Mouse (Mus musculus) liver, embryonic 13.5 days (tissue): ENCODE results near the gene Ttl. TPM values are rescaled to one million over a fixed set of nuclear protein-coding genes. Genes with fewer than 3 reads are reported as not detected.
A peak's percentile ranks its signal among the peaks of the same experiment; 100 is the strongest.

Experiments
- ATAC-seq: fragments of 200-750 bp; cut with Nextera tagmentation; 2 replicates; pipeline ENCODE4 v1.8.0; 2017; ENCODE audit warnings: low read depth, mild to moderate bottlenecking, moderate number of reproducible peaks, moderate library complexity
- DNase-seq: peaks from one replicate; pipeline ENCODE4 v3.0.0; 2022
- H3K27ac ChIP-seq: fragments of 300-500 bp; sonication (generic); 2 replicates; pipeline ENCODE4 v1.5.1; 2015; ENCODE audit warnings: moderate library complexity, mild to moderate bottlenecking, inconsistent platforms
- H3K27me3 ChIP-seq: fragments of 300-500 bp; sonication (generic); 2 replicates; pipeline ENCODE4 v1.6.1; 2015; ENCODE audit warnings: mild to moderate bottlenecking, inconsistent platforms
- H3K36me3 ChIP-seq: fragments of 300-500 bp; sonication (generic); 2 replicates; pipeline ENCODE4 v1.6.1; 2015; ENCODE audit warnings: mild to moderate bottlenecking, inconsistent platforms
- H3K4me1 ChIP-seq: fragments of 300-500 bp; sonication (generic); replicated peaks from 2 replicates; pipeline ENCODE4 v1.6.1; 2015; ENCODE audit warnings: inconsistent platforms
- H3K4me2 ChIP-seq: fragments of 300-500 bp; sonication (generic); 2 replicates; pipeline ENCODE4 v1.6.1; 2015; ENCODE audit warnings: inconsistent platforms, mild to moderate bottlenecking, moderate library complexity
- H3K4me3 ChIP-seq: fragments of 300-500 bp; sonication (generic); replicated peaks from 2 replicates; pipeline ENCODE4 v1.5.1; 2015; ENCODE audit warnings: mild to moderate bottlenecking, inconsistent platforms
- H3K9ac ChIP-seq: fragments of 300-500 bp; sonication (generic); 2 replicates; pipeline ENCODE4 v1.6.1; 2015; ENCODE audit warnings: mild to moderate bottlenecking, inconsistent platforms
- H3K9me3 ChIP-seq: fragments of 300-500 bp; sonication (generic); replicated peaks from 2 replicates; pipeline ENCODE4 v1.6.1; 2016; ENCODE audit warnings: inconsistent platforms
- WGBS: fragments of 180-500 bp; shearing (Covaris S2); methylation state at CpG from one replicate; pipeline ENCODE4 v1.1.7; 2015; ENCODE audit not compliant: insufficient replicate concordance; 5-methylcytosine and 5-hydroxymethylcytosine counted together
- polyA plus RNA-seq: library from polyadenylated mRNA; unstranded; fragments of >200 nt; fragmentation: Nextera tagmentation; extraction: Ambion mirVana; gene quantifications from 2 replicates; pipeline ENCODE4 v1.2.1, GENCODE M21; 2015

Ttl gene
- polyA plus RNA-seq, 1 experiment from 2014 or later, result 2.1 TPM

DNA sequence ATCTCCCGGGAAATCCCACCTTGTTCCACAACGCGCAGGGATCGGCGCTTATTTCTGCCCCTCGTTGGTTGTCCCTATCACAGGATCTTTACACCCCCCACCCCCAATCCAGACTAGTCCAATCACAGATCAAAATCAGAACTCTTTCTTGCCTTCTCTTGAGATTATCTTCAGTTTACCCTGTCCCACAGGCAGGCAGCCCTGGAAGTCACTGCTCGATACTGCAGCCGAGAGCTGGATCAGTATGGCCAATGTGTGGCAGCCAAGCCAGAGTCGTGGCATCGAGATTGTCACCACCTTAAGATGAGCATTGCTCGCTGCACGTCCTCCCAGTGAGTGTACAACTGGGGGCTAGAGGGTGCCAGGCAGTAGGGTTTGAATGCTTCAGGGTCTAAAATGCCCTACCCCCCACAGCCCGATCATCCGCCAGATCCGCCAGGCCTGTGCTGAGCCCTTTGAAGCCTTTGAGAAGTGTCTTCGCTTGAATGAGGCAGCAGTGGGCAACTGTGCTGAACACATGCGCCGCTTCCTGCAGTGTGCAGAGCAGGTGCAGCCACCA is 64.3 kb downstream of the Ttl start:
- ATAC-seq, result peak; percentile 34; the same call in 1 of the 2 replicates
- peaks cover 52% of the 10 kb centered on the region for H3K36me3 ChIP-seq
- WGBS, result 34% methylated on average over 18 of the region's 18 CpGs

DNA sequence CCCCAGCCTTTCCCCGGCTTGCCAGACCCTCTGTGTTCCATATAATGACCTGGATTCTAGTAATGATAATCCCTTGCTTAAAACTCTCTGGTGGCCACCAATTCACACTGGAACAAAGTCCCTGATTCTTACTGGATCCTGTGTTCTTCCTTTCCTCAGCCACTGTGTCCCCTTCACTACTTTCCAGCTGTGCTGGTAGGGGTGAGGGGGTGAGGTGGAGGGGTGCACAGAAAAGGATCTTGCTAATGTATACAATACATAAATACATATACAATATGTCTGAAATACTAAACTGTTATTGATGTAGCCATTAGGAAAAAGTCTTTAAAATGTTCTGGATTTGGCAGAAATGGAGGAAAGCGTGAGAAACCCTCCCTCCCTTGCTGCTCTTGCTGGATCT is 65.0 kb downstream of the Ttl start:
- H3K36me3 ChIP-seq, result peaks cover 45% of the 10 kb centered on the region

More for the DNA sequence above, 64.3 kb downstream of the Ttl start:
- Histone ChIP-seq H3K27me3 (no peaks in the 10 kb centered on the region), H3K9ac (peak overlapping the region; percentile 84), H3K27ac (peak overlapping the region; percentile 92), H3K4me3 (peak overlapping the region; percentile 79), H3K9me3 (no peaks in the 10 kb centered on the region), H3K4me1 (peaks cover 26% of the 10 kb centered on the region), H3K4me2 (peak overlapping the region; percentile 91)
- DNase-seq, result peak; percentile 12

DNA sequence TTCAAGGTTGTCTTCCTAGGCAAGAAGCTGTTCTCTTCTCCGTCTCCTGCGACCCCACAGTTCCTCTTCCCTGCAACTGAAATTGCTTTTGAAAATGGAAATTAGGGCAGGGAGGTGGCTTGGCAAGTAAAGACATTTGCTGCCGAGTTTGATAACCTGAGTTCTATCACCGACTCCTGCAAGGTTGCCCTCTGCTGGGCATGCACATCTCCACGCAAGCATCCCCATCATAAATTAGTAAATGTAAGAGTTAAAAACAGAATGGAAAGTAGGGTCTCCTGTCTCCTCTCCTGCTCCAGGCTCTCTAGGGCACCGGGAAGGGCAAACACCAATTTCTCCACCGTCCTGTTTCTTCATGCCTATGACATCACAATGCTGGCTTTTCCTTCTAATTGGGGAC is 66.5 kb downstream of the Ttl start:
- Histone ChIP-seq H3K4me1 (peaks cover 26% of the 10 kb centered on the region), H3K4me3 (no peak overlapping the region), H3K36me3 (peaks cover 30% of the 10 kb centered on the region), H3K27ac (no peak overlapping the region), H3K27me3 (no peaks in the 10 kb centered on the region), H3K9me3 (no peaks in the 10 kb centered on the region), H3K9ac (no peak overlapping the region), H3K4me2 (no peak overlapping the region)
- ATAC-seq (no peak), DNase-seq (no peak)
- WGBS, result 76% methylated on average over 7 of the region's 7 CpGs

More for the DNA sequence above, 65.0 kb downstream of the Ttl start:
- no peak for DNase-seq
- Histone ChIP-seq H3K4me2 (peak overlapping the region; percentile 91), H3K27ac (no peak overlapping the region), H3K4me3 (peak overlapping the region; percentile 79), H3K9me3 (no peaks in the 10 kb centered on the region), H3K9ac (peak overlapping the region; percentile 84; the same call in 1 of the 2 replicates), H3K27me3 (no peaks in the 10 kb centered on the region), H3K4me1 (peaks cover 26% of the 10 kb centered on the region)
- 84% methylated on average over 2 of the region's 2 CpGs for WGBS
- no peak for ATAC-seq

DNA sequence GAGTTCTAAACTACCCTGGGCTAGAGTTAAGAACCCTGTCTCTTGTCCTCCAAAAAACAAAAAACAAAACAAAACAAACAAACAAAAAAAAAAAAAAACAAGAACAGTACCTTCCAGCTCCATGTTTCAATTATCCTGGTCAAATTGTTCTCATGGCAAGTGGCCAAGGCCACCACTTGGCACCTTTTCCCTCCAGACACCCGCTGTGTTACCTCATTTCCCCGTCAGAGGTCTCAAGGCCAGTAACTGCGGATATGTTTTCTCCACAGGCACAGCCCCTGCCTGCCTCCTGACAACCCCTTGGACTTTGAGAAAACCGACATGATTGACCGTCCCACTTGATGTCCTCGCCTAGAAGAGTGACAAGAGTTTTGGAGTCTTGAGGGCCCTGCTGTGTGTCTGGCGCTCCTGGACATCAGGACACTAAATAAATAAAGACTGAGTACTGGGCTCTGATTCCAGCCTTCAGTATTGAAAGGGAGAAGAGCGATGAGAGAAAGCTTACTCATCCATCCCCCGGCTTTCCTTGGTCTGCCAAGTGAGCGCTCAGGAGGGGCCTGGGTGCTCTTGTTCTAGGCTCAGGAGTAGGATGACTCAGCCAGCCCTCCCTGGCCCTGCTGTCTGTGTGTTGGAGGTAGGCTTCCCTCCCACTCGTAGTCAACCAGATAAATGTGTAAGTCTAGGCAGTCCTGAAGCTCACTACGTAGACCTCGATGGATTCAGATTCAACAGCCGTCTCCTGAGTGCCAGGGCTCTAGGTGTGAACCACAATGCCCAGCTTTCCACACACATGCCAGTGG is 67.5 kb downstream of the Ttl start:
- Histone ChIP-seq H3K27ac (no peak overlapping the region), H3K9me3 (no peaks in the 10 kb centered on the region), H3K4me3 (no peak overlapping the region), H3K4me1 (peaks cover 26% of the 10 kb centered on the region), H3K9ac (no peak overlapping the region), H3K4me2 (no peak overlapping the region), H3K27me3 (no peaks in the 10 kb centered on the region), H3K36me3 (peaks cover 24% of the 10 kb centered on the region)
- DNase-seq (no peak), ATAC-seq (no peak)
- 88% methylated on average over 14 of the region's 14 CpGs for WGBS

DNA sequence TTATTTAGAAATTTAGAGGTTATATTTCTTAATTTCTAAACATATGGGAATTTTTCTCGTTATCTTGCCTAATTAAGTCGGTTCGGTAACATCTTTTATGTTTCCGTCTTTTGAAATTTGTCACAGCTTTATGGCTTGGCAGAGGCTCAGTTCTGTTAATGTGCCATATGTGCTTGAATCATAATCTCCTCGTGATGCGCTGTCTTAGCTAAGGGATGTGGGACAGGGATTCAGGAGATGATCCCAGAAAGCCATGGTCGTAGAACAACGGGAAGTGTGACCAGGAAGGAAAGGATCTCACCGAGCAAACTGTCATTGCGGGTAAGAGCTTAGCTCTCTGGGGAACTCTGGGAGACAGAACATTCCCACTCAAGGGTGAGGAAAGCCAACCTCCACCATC is 74.2 kb downstream of the Ttl start:
- Histone ChIP-seq H3K36me3 (no peaks in the 10 kb centered on the region), H3K9me3 (no peaks in the 10 kb centered on the region), H3K4me3 (no peak overlapping the region), H3K4me2 (no peak overlapping the region), H3K9ac (no peak overlapping the region), H3K27me3 (no peaks in the 10 kb centered on the region), H3K27ac (no peak overlapping the region), H3K4me1 (no peaks in the 10 kb centered on the region)
- WGBS, result 73% methylated on average over 10 of the region's 10 CpGs
- no peak for ATAC-seq
- DNase-seq, result no peak

Other genes starting within 250 kb of the Ttl start
- 8.4 and 10.0 TPM in 2 replicates for gene Tmem87b, start 247.8 kb upstream of the Ttl start, polyA plus RNA-seq
- gene Fbln7, start 203.0 kb upstream of the Ttl start, polyA plus RNA-seq, result 0.45 and 0.54 TPM in 2 replicates
- gene Zc3h8, start 121.9 kb upstream of the Ttl start, polyA plus RNA-seq, result 4.2 and 4.5 TPM in 2 replicates
- gene Zc3h6, start 98.5 kb upstream of the Ttl start, polyA plus RNA-seq, result 0.71 and 0.85 TPM in 2 replicates
- gene Gm10762, start 98.2 kb upstream of the Ttl start, polyA plus RNA-seq, result 3.7 and 3.8 TPM in 2 replicates
- not detected in 2 replicates for gene Vinac1, start 17.8 kb upstream of the Ttl start, polyA plus RNA-seq
- gene Polr1b, start 35.1 kb downstream of the Ttl start, polyA plus RNA-seq, result 21.6 and 24.6 TPM in 2 replicates
- gene Chchd5, start 63.8 kb downstream of the Ttl start, polyA plus RNA-seq, result 9.6 and 10.9 TPM in 2 replicates
- 48.6 and 55.8 TPM in 2 replicates for gene Slc20a1, start 132.8 kb downstream of the Ttl start, polyA plus RNA-seq
- 22.5 and 36.2 TPM in 2 replicates for gene Ckap2l, start 231.3 kb downstream of the Ttl start, polyA plus RNA-seq
- gene Il1a, start 244.0 kb downstream of the Ttl start, polyA plus RNA-seq, result 3.7 and 5.5 TPM in 2 replicates